Mouse (Mus musculus) midbrain, embryonic 10.5 days (tissue): ENCODE measurements at regions not wholly inside any gene's neighbourhood (a gene's known extent, or its start where the extent isn't known, plus 50 kb on each side); places are given as distances from the start of the nearest gene placed in this dataset.

Source experiments
- DNase-seq: peaks from one replicate; pipeline ENCODE4 v3.0.0-alpha.2; 2017; ENCODE audit warnings: low spot score
- H3K27ac ChIP-seq: fragments of 300-500 bp; sonication (generic); replicated peaks from 2 replicates; pipeline ENCODE4 v1.5.1; 2016; ENCODE audit warnings: mild to moderate bottlenecking
- H3K27me3 ChIP-seq: fragments of 300-500 bp; sonication (generic); 2 replicates; pipeline ENCODE4 v1.6.1; 2016; ENCODE audit warnings: low read depth, mild to moderate bottlenecking; ENCODE audit not compliant: poor library complexity, severe bottlenecking
- H3K36me3 ChIP-seq: fragments of 300-500 bp; sonication (generic); 2 replicates; pipeline ENCODE4 v1.6.1; 2016; ENCODE audit warnings: mild to moderate bottlenecking, moderate library complexity
- H3K4me1 ChIP-seq: fragments of 300-500 bp; sonication (generic); 2 replicates; pipeline ENCODE4 v1.6.1; 2016
- H3K4me3 ChIP-seq: fragments of 300-500 bp; sonication (generic); 2 replicates; pipeline ENCODE4 v1.5.1; 2016; ENCODE audit warnings: mild to moderate bottlenecking, moderate library complexity
- H3K9me3 ChIP-seq: fragments of 300-500 bp; sonication (generic); replicated peaks from 2 replicates; pipeline ENCODE4 v1.6.1; 2016; ENCODE audit warnings: mild to moderate bottlenecking
- WGBS: fragments of 180-500 bp; shearing (Covaris S2); methylation state at CpG from one replicate; pipeline ENCODE4 v1.1.7; 2016; 5-methylcytosine and 5-hydroxymethylcytosine counted together

DNA sequence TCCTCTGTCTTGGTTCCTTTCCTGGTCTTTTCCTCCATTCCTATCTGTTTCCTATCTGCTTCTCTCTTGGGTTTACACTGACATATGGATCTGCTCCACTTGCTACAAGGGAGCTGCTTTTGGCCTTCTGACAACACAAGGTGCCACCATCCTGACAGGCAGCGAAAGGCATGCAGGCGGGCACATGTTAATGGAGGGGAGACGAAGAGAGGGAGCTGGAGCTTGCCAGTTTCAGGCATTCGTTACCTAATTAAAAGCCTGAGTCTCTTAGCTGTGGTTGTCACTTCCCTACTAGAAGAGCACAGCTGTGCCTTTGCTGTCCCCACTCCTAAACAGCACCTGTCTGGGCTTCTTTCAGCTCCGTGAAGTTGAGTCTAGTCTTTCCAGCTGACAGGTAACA is 711.5 kb upstream of the Kirrel3 start:
- WGBS, result 78% methylated on average over 5 of the region's 5 CpGs
- Histone ChIP-seq H3K27ac (no peak overlapping the region), H3K4me1 (no peaks in the 10 kb centered on the region), H3K27me3 (no peaks in the 10 kb centered on the region), H3K36me3 (no peaks in the 10 kb centered on the region), H3K9me3 (no peaks in the 10 kb centered on the region), H3K4me3 (no peak overlapping the region)
- DNase-seq, result no peak

- no peaks in the 10 kb centered on the region for H3K4me1 ChIP-seq
- H3K4me3 ChIP-seq, result no peak overlapping the region
- H3K27me3 ChIP-seq, result no peaks in the 10 kb centered on the region
- no peaks in the 10 kb centered on the region for H3K9me3 ChIP-seq
- H3K27ac ChIP-seq, result no peak overlapping the region
- H3K36me3 ChIP-seq, result no peaks in the 10 kb centered on the region
- DNase-seq, result no peak
- WGBS, result 73% methylated on average over 4 of the region's 4 CpGs
Measured at GRCm38 (mm10) chr9:33790617-33791016, 695.1 kb upstream of the Kirrel3 start.

GRCm38 (mm10) chr9:33800250-33800649 is 685.4 kb upstream of the Kirrel3 start:
- 84% methylated on average over 6 of the region's 6 CpGs for WGBS
- H3K36me3 ChIP-seq, result no peaks in the 10 kb centered on the region
- no peak overlapping the region for H3K4me3 ChIP-seq
- H3K9me3 ChIP-seq, result no peaks in the 10 kb centered on the region
- H3K27me3 ChIP-seq, result no peaks in the 10 kb centered on the region
- no peak for DNase-seq
- no peak overlapping the region for H3K27ac ChIP-seq
- no peaks in the 10 kb centered on the region for H3K4me1 ChIP-seq

DNA sequence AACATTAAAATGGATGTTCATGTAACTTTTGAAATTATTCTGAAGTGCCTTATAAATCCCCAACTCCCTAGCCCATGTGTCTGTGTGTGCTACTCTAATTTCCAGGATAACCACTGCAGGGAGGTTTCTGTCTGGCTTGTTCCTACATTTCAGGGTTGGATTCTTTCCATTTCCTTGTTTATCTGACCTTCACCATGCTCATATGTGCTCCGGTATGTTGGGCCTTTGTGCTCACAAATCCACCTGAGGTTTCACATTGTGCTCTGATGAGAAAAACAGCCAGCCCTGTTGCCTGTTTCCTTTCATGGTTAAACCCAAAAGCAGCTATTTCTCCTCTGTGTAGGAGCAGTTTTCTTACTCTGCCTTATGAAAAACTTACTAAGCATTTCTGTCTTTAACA is 684.9 kb upstream of the Kirrel3 start:
- Histone ChIP-seq H3K36me3 (no peaks in the 10 kb centered on the region), H3K4me1 (no peaks in the 10 kb centered on the region), H3K9me3 (no peaks in the 10 kb centered on the region), H3K27me3 (no peaks in the 10 kb centered on the region), H3K4me3 (no peak overlapping the region), H3K27ac (no peak overlapping the region)
- 93% methylated on average over 1 of the region's 1 CpGs for whole genome bisulfite sequencing
- no peak for DNase-seq

- no peaks in the 10 kb centered on the region for H3K36me3 ChIP-seq
- WGBS, result 89% methylated on average over 5 of the region's 5 CpGs
- no peaks in the 10 kb centered on the region for H3K27me3 ChIP-seq
- H3K9me3 ChIP-seq, result no peaks in the 10 kb centered on the region
- H3K4me3 ChIP-seq, result no peak overlapping the region
- no peaks in the 10 kb centered on the region for H3K4me1 ChIP-seq
- H3K27ac ChIP-seq, result no peak overlapping the region
- no peak for DNase-seq
Measured at GRCm38 (mm10) chr9:33814739-33815368, 670.8 kb upstream of the Kirrel3 start.

GRCm38 (mm10) chr9:33822574-33823394 is 662.9 kb upstream of the Kirrel3 start:
- Histone ChIP-seq H3K36me3 (no peaks in the 10 kb centered on the region), H3K27me3 (no peaks in the 10 kb centered on the region), H3K4me1 (no peaks in the 10 kb centered on the region), H3K27ac (no peak overlapping the region), H3K4me3 (no peak overlapping the region), H3K9me3 (no peaks in the 10 kb centered on the region)
- DNase-seq, result no peak
- WGBS, result 92% methylated on average over 9 of the region's 9 CpGs

DNA sequence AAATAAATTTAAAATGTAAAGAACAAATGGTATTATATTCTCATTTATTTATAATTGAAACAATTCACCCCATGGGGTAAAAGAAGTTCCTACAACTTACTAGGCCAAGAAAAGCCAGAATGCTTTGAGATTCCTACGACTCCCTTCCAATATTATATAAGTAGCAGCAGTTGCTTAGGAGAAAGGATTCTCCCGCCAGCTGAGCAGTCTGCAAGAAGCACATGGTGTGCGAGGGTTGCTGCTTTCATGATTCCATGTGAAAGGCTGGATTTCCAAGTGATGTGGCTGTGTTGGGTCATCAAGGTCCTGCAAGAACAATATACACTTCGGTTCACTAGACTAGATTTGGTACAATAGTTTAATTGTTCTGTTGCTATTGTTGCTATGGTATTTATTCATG is 659.6 kb upstream of the Kirrel3 start:
- H3K36me3 ChIP-seq, result no peaks in the 10 kb centered on the region
- 58% methylated on average over 4 of the region's 4 CpGs for WGBS
- H3K4me3 ChIP-seq, result no peak overlapping the region
- no peaks in the 10 kb centered on the region for H3K4me1 ChIP-seq
- no peaks in the 10 kb centered on the region for H3K9me3 ChIP-seq
- no peak for DNase-seq
- H3K27ac ChIP-seq, result no peak overlapping the region
- no peaks in the 10 kb centered on the region for H3K27me3 ChIP-seq

GRCm38 (mm10) chr9:33827409-33827808 is 658.3 kb upstream of the Kirrel3 start:
- Histone ChIP-seq H3K4me1 (no peaks in the 10 kb centered on the region), H3K27me3 (no peaks in the 10 kb centered on the region), H3K27ac (no peak overlapping the region), H3K36me3 (no peaks in the 10 kb centered on the region), H3K4me3 (no peak overlapping the region), H3K9me3 (no peaks in the 10 kb centered on the region)
- DNase-seq, result no peak
- WGBS, result 83% methylated on average over 2 of the region's 2 CpGs

DNA sequence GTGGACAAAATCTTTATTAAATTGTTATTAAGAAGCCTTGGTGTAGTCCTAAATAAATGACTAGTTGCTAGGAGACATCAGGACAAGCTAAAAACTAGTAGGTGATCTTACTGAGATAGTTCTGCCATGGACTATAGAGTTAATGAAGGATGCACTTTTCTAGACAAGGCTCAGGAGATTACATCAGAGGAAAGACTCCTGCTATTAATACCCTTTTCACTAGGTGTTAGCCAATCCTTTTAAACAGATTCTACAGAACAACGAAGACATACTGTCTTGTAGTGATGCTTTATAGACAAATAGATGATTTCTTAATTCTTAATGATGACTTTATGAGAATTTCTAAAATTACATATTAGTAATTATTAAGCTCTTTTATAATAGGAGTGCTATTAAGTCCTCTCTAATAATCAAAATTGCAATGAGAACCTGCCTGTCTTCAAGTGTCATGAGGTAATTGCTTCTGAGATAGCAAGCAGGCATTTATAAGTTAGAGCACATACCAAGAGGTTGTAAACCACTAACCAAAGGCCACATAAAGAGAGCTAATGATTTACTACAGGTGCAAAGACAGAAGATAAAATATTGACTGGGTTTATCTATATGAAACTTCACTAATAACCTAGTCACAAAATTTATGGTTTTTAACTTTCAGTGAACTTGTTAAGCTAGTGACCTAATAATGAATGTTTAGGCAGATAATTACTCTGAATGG is 647.9 kb upstream of the Kirrel3 start:
- Histone ChIP-seq H3K4me1 (no peaks in the 10 kb centered on the region), H3K4me3 (no peak overlapping the region), H3K36me3 (no peaks in the 10 kb centered on the region), H3K27me3 (no peaks in the 10 kb centered on the region), H3K27ac (no peak overlapping the region), H3K9me3 (no peaks in the 10 kb centered on the region)
- 69% methylated on average over 1 of the region's 1 CpGs for WGBS
- no peak for DNase-seq

- no peaks in the 10 kb centered on the region for H3K4me1 ChIP-seq
- 84% methylated on average over 5 of the region's 5 CpGs for WGBS
- no peak overlapping the region for H3K27ac ChIP-seq
- H3K9me3 ChIP-seq, result no peaks in the 10 kb centered on the region
- no peak for DNase-seq
- no peaks in the 10 kb centered on the region for H3K36me3 ChIP-seq
- no peaks in the 10 kb centered on the region for H3K27me3 ChIP-seq
- no peak overlapping the region for H3K4me3 ChIP-seq
Measured at GRCm38 (mm10) chr9:33849623-33850022, 636.1 kb upstream of the Kirrel3 start.

DNA sequence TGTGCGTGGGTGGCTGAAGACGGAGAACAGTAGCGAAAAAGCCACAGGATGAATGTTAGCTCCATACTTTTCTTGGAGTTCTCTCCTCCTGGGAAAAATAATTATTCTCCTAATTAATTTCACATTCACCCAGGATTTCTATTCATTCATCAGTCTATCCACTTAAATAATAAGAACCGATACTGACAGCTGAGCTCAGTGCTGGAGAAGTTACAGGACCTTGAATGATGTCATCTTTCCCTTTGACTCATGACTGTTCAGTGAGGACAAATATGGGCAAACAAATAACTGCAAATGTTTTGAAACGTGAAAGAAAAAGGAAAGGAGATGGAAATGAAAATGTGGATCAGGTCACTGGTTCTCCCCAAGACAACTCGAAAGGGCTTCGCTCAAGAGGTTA is 635.7 kb upstream of the Kirrel3 start:
- Histone ChIP-seq H3K27me3 (no peaks in the 10 kb centered on the region), H3K4me1 (no peaks in the 10 kb centered on the region), H3K27ac (no peak overlapping the region), H3K9me3 (no peaks in the 10 kb centered on the region), H3K4me3 (no peak overlapping the region), H3K36me3 (no peaks in the 10 kb centered on the region)
- 86% methylated on average over 7 of the region's 7 CpGs for WGBS
- DNase-seq, result no peak

- Histone ChIP-seq H3K27me3 (no peaks in the 10 kb centered on the region), H3K4me1 (no peaks in the 10 kb centered on the region), H3K9me3 (no peaks in the 10 kb centered on the region), H3K36me3 (no peaks in the 10 kb centered on the region), H3K27ac (no peak overlapping the region), H3K4me3 (no peak overlapping the region)
- no peak for DNase-seq
Measured at GRCm38 (mm10) chr9:33850993-33851392, 634.7 kb upstream of the Kirrel3 start.

GRCm38 (mm10) chr9:33856169-33856568 is 629.5 kb upstream of the Kirrel3 start:
- Histone ChIP-seq H3K4me1 (no peaks in the 10 kb centered on the region), H3K27me3 (no peaks in the 10 kb centered on the region), H3K4me3 (no peak overlapping the region), H3K36me3 (no peaks in the 10 kb centered on the region), H3K27ac (no peak overlapping the region), H3K9me3 (no peaks in the 10 kb centered on the region)
- 36% methylated on average over 2 of the region's 2 CpGs for WGBS
- DNase-seq, result peak; percentile 22
